Mouse (Mus musculus) embryonic facial prominence, embryonic 11.5 days (tissue): ENCODE results near the gene Itga10. TPM values are rescaled to one million over a fixed set of nuclear protein-coding genes. Genes with fewer than 3 reads are reported as not detected.
A peak's percentile ranks its signal among the peaks of the same experiment; 100 is the strongest.

Experiments
- ATAC-seq: fragments of 200-750 bp; cut with Nextera tagmentation; replicated peaks from 2 replicates; pipeline ENCODE4 v1.8.0; 2017; ENCODE audit warnings: low read depth; ENCODE audit not compliant: insufficient number of reproducible peaks, low FRiP score, low TSS enrichment
- DNase-seq: peaks from one replicate; pipeline ENCODE4 v3.0.0-alpha.2; 2015; ENCODE audit warnings: low spot score
- H3K27ac ChIP-seq: fragments of 300-500 bp; sonication (generic); replicated peaks from 2 replicates; pipeline ENCODE4 v1.5.1; 2014; ENCODE audit warnings: mild to moderate bottlenecking, low read depth, low read length, control low read depth
- H3K27me3 ChIP-seq: fragments of 300-500 bp; sonication (generic); 2 replicates; pipeline ENCODE4 v1.6.1; 2014; ENCODE audit warnings: mild to moderate bottlenecking, low read length, moderate library complexity, mixed read lengths; ENCODE audit not compliant: control insufficient read depth, insufficient read depth
- H3K36me3 ChIP-seq: fragments of 300-500 bp; sonication (generic); replicated peaks from 2 replicates; pipeline ENCODE4 v1.6.1; 2014; ENCODE audit warnings: low read depth, mild to moderate bottlenecking, low read length, moderate library complexity, mixed read lengths; ENCODE audit not compliant: control insufficient read depth, insufficient read depth
- H3K4me1 ChIP-seq: fragments of 300-500 bp; sonication (generic); 2 replicates; pipeline ENCODE4 v1.6.1; 2014; ENCODE audit warnings: low read length, mixed read lengths; ENCODE audit not compliant: control insufficient read depth, insufficient read depth
- H3K4me2 ChIP-seq: fragments of 300-500 bp; sonication (generic); 2 replicates; pipeline ENCODE4 v1.6.1; 2014; ENCODE audit warnings: low read depth, mild to moderate bottlenecking, control low read depth, low read length, moderate library complexity
- H3K4me3 ChIP-seq: fragments of 300-500 bp; sonication (generic); 2 replicates; pipeline ENCODE4 v1.5.1; 2014; ENCODE audit warnings: low read depth, low read length, control low read depth
- H3K9ac ChIP-seq: fragments of 300-500 bp; sonication (generic); replicated peaks from 2 replicates; pipeline ENCODE4 v1.6.1; 2014; ENCODE audit warnings: mild to moderate bottlenecking, control low read depth, low read length
- H3K9me3 ChIP-seq: fragments of 300-500 bp; sonication (generic); replicated peaks from 2 replicates; pipeline ENCODE4 v1.6.1; 2016; ENCODE audit warnings: mild to moderate bottlenecking, low read length, inconsistent platforms, mixed read lengths; ENCODE audit not compliant: control insufficient read depth
- WGBS: fragments of 180-500 bp; shearing (Covaris S2); extraction: QIAGEN DNeasy Blood & Tissue Kit; methylation state at CpG from one replicate; pipeline ENCODE4 v1.1.7; 2014; 5-methylcytosine and 5-hydroxymethylcytosine counted together
- polyA plus RNA-seq: library from polyadenylated mRNA; unstranded; fragments of >200 nt; fragmentation: Nextera tagmentation; extraction: Ambion mirVana; gene quantifications from 2 replicates; pipeline ENCODE4 v1.2.1, GENCODE M21; 2014

Gene Itga10
- polyA plus RNA-seq, 1 experiment from 2014 or later = 0.59 TPM

DNA sequence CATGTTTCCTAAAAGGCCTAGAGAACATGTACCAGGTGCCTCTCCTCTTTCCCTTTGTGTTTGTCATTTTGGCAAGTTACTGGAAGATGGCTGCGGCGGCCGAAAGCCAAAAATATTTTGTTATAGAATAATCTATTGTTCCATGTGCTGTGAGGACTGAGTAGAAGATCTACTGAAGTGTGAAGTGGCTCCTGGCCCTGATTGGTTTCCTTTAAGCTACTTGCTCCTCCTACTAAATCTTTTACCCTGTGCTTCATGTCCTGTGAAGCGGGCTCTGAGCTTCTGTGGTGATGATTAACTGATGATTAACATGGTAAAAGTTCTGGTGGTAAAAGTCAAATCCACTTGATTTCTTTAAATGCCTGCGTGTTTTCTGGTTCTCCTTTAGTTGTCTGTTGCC lies 21.5 kb downstream of the Itga10 start:
- no peak for ATAC-seq
- Histone ChIP-seq H3K9ac (no peak overlapping the region), H3K27ac (no peak overlapping the region), H3K36me3 (no peaks in the 10 kb centered on the region), H3K4me2 (no peak overlapping the region), H3K4me1 (no peaks in the 10 kb centered on the region), H3K4me3 (no peak overlapping the region), H3K27me3 (no peaks in the 10 kb centered on the region), H3K9me3 (no peaks in the 10 kb centered on the region)
- 90% methylated on average over 5 of the region's 5 CpGs for WGBS
- no peak for DNase-seq

DNA sequence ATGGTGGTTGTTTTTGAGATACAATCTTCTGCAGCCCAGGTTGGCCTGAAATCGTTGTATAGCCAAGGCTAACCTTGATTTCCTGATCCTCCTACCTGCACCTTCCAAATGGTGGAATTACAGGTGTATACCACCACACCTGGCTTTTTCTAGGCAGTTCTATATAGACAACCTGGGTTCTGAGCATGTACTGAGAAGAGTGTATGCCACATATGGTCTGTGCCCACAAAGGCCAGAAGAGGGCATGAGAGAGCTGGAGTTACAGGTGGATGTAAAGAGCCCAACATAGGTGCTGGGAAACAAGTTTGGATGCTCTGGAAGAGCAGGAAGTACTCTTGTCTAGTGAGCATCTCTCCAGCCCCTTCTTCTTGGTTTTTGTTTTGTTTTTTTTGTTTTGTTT lies 21.9 kb downstream of the Itga10 start:
- Histone ChIP-seq H3K9me3 (no peaks in the 10 kb centered on the region), H3K9ac (no peak overlapping the region), H3K27me3 (no peaks in the 10 kb centered on the region), H3K4me1 (no peaks in the 10 kb centered on the region), H3K36me3 (no peaks in the 10 kb centered on the region), H3K27ac (no peak overlapping the region), H3K4me2 (no peak overlapping the region), H3K4me3 (no peak overlapping the region)
- 52% methylated on average over 1 of the region's 1 CpGs for WGBS
- ATAC-seq (no peak), DNase-seq (no peak)

GRCm38 (mm10) chr3:96668424-96669067 lies 23.2 kb downstream of the Itga10 start:
- DNase-seq (no peak), ATAC-seq (no peak)
- Histone ChIP-seq H3K9ac (no peak overlapping the region), H3K9me3 (no peaks in the 10 kb centered on the region), H3K27ac (no peak overlapping the region), H3K4me2 (no peak overlapping the region), H3K36me3 (no peaks in the 10 kb centered on the region), H3K4me3 (no peak overlapping the region), H3K4me1 (no peaks in the 10 kb centered on the region), H3K27me3 (no peaks in the 10 kb centered on the region)
- WGBS = 90% methylated on average over 5 of the region's 5 CpGs

GRCm38 (mm10) chr3:96669727-96670468 lies 24.5 kb downstream of the Itga10 start, which contains the start of gene Ankrd35:
Ankrd35 (plus strand) TSS chr3:96670131.
- H3K9ac ChIP-seq = peak within 1 kb of the TSS; percentile 30
- H3K36me3 ChIP-seq = no peaks in the 10 kb centered on the region
- H3K4me3 ChIP-seq = peak within 1 kb of the TSS; percentile 29
- ATAC-seq = peak; percentile 93
- H3K27me3 ChIP-seq = no peaks in the 10 kb centered on the region
- H3K4me2 ChIP-seq = peak within 1 kb of the TSS; percentile 72
- DNase-seq = peak; percentile 92
- H3K4me1 ChIP-seq = no peaks in the 10 kb centered on the region
- WGBS = 4% methylated on average over 35 of the region's 35 CpGs
- no peak within 1 kb of the TSS for H3K27ac ChIP-seq
- no peaks in the 10 kb centered on the region for H3K9me3 ChIP-seq

DNA sequence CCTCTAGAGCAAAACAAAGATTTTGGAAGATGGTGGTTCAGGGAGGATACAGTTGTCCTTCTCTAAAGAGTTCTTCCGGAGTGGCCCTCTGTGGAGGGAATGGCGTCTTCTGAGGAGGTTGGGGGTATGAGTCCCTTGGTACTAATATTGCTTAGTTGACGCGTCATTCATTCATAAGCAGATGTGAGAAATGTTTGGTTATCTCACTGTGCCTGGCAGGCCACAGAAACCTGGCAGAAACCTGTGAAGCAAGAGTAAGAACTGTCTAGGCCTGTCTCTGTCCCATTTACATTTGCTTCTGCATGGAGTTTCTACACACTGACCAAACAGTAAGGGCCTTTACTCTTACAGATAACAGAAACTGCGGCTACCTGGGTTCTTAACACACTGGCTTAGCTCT lies 26.1 kb downstream of the Itga10 start:
- Histone ChIP-seq H3K36me3 (no peaks in the 10 kb centered on the region), H3K27me3 (no peaks in the 10 kb centered on the region), H3K9ac (no peak overlapping the region), H3K9me3 (no peaks in the 10 kb centered on the region), H3K27ac (no peak overlapping the region), H3K4me1 (no peaks in the 10 kb centered on the region), H3K4me3 (no peak overlapping the region), H3K4me2 (no peak overlapping the region)
- 93% methylated on average over 5 of the region's 5 CpGs for WGBS
- DNase-seq (no peak), ATAC-seq (no peak)

GRCm38 (mm10) chr3:96673514-96673913 lies 28.1 kb downstream of the Itga10 start:
- no peaks in the 10 kb centered on the region for H3K9me3 ChIP-seq
- 63% methylated on average over 4 of the region's 4 CpGs for WGBS
- H3K27me3 ChIP-seq = no peaks in the 10 kb centered on the region
- H3K4me3 ChIP-seq = no peak overlapping the region
- no peaks in the 10 kb centered on the region for H3K36me3 ChIP-seq
- H3K9ac ChIP-seq = no peak overlapping the region
- no peak for ATAC-seq
- DNase-seq = no peak
- no peak overlapping the region for H3K27ac ChIP-seq
- H3K4me1 ChIP-seq = no peaks in the 10 kb centered on the region
- no peak overlapping the region for H3K4me2 ChIP-seq

DNA sequence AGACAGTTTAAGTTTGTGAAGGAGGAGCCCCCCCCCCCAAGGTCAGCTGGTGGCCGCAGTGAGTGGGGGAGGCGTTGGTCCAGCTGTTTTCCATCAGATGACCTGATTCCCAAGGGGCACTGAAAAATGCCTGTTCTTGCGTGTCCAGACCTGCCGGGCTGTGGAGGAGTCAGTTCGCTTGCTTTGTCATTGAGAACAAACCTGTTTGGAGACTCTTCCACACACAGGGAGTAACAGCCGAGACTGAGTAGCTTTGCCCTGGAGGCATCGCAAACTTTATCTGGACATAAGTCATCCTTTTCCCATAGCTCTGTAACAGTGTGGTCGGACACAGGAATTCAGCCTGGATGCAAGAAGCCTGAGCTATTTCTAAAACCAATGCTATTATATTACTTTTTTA lies 29.1 kb downstream of the Itga10 start:
- no peaks in the 10 kb centered on the region for H3K27me3 ChIP-seq
- WGBS = 23% methylated on average over 8 of the region's 8 CpGs
- H3K36me3 ChIP-seq = no peaks in the 10 kb centered on the region
- no peaks in the 10 kb centered on the region for H3K4me1 ChIP-seq
- H3K4me3 ChIP-seq = no peak overlapping the region
- H3K9ac ChIP-seq = no peak overlapping the region
- DNase-seq (peak; percentile 58), ATAC-seq (no peak)
- H3K27ac ChIP-seq = peak overlapping the region; percentile 38; the same call in 1 of the 2 replicates
- H3K9me3 ChIP-seq = no peaks in the 10 kb centered on the region
- H3K4me2 ChIP-seq = no peak overlapping the region

- DNase-seq (no peak), ATAC-seq (no peak)
- Histone ChIP-seq H3K9ac (no peak overlapping the region), H3K27me3 (no peaks in the 10 kb centered on the region; the same call in 1 of the 2 replicates), H3K9me3 (no peaks in the 10 kb centered on the region), H3K4me1 (no peaks in the 10 kb centered on the region), H3K36me3 (no peaks in the 10 kb centered on the region), H3K4me3 (no peak overlapping the region), H3K27ac (no peak overlapping the region), H3K4me2 (no peak overlapping the region)
- 88% methylated on average over 3 of the region's 3 CpGs for WGBS
These were observed 29.8 kb downstream of the Itga10 start for GRCm38 (mm10) chr3:96675171-96675570.
